Mouse (Mus musculus) CH12F3 (cell line): ENCODE measurements around the gene 3110001I22Rik.
"Not testable (repeated sequence)": the region's sequence is repeated elsewhere in the genome, so short reads cannot be mapped to it uniquely, and the experiment has no call there.

Experiments used
- in situ Hi-C: fragments of 300-500 bp; cut with MboI; formaldehyde crosslinking; loops from 2 replicates; pipeline ENCODE4 v1.14.3; 2020; ENCODE audit warnings: low sequenced_read_pairs

Gene 3110001I22Rik

GRCm38 (mm10) chr16:13671685-13672385, at the start of gene 3110001I22Rik, which contains the start of gene Bfar:
3110001I22Rik (plus strand) TSS chr16:13671929.
Bfar (plus strand) TSS chr16:13671858.
- in situ Hi-C loops = no loop called here

- in situ Hi-C loops = no loop called here
Measured at GRCm38 (mm10) chr16:13628345-13628744, 43.4 kb upstream of the 3110001I22Rik start.

- in situ Hi-C loops = not testable (repeated sequence)
Measured at GRCm38 (mm10) chr16:13638198-13638597, 33.5 kb upstream of the 3110001I22Rik start.

- in situ Hi-C loops = no loop called here
Measured at GRCm38 (mm10) chr16:13639508-13639907, 32.2 kb upstream of the 3110001I22Rik start.

- in situ Hi-C loops = no loop called here
Measured at GRCm38 (mm10) chr16:13640064-13640463, 31.7 kb upstream of the 3110001I22Rik start.

GRCm38 (mm10) chr16:13644474-13644873, 27.3 kb upstream of the 3110001I22Rik start:
- in situ Hi-C loops = no loop called here

- in situ Hi-C loops = no loop called here
Measured at GRCm38 (mm10) chr16:13645930-13646329, 25.8 kb upstream of the 3110001I22Rik start.

GRCm38 (mm10) chr16:13658886-13659285, 12.8 kb upstream of the 3110001I22Rik start:
- in situ Hi-C loops = no loop called here

GRCm38 (mm10) chr16:13660736-13661135, 11.0 kb upstream of the 3110001I22Rik start:
- in situ Hi-C loops = no loop called here

GRCm38 (mm10) chr16:13667878-13668343, 3.8 kb upstream of the 3110001I22Rik start, which contains the start of gene Parn:
Parn (minus strand) TSS chr16:13668170.
- in situ Hi-C loops = no loop called here

- in situ Hi-C loops = no loop called here
Measured at GRCm38 (mm10) chr16:13668402-13669108, 3.2 kb upstream of the 3110001I22Rik start.

GRCm38 (mm10) chr16:13669282-13669681, 2.4 kb upstream of the 3110001I22Rik start:
- in situ Hi-C loops = no loop called here

- in situ Hi-C loops = not testable (repeated sequence)
Measured at GRCm38 (mm10) chr16:13670896-13671295, 833 bp upstream of the 3110001I22Rik start.

- in situ Hi-C loops = no loop called here
Measured at GRCm38 (mm10) chr16:13672386-13672898, 713 bp downstream of the 3110001I22Rik start.

GRCm38 (mm10) chr16:13673114-13673513, 1.4 kb downstream of the 3110001I22Rik start:
- in situ Hi-C loops = no loop called here

- in situ Hi-C loops = no loop called here
Measured at GRCm38 (mm10) chr16:13674511-13674910, 2.8 kb downstream of the 3110001I22Rik start.

GRCm38 (mm10) chr16:13678601-13679319, 7.0 kb downstream of the 3110001I22Rik start:
- in situ Hi-C loops = no loop called here

GRCm38 (mm10) chr16:13698998-13699397, 27.3 kb downstream of the 3110001I22Rik start:
- in situ Hi-C loops = no loop called here

GRCm38 (mm10) chr16:13702184-13702583, 30.5 kb downstream of the 3110001I22Rik start:
- in situ Hi-C loops = no loop called here

GRCm38 (mm10) chr16:13704676-13705075, 32.9 kb downstream of the 3110001I22Rik start:
- in situ Hi-C loops = no loop called here

GRCm38 (mm10) chr16:13714910-13715309, 43.2 kb downstream of the 3110001I22Rik start:
- in situ Hi-C loops = no loop called here
